Mouse (Mus musculus) monocyte, adult 2 months (primary cell): ENCODE results near the gene Egln2.

Source experiments
- DNase-seq, 2 experiments: peaks; one replicate each; pipeline ENCODE4 v3.0.0; 2022; ENCODE audit warnings: low spot score in 2 of 2, low read depth in 1 of 2

Egln2 gene

DNA sequence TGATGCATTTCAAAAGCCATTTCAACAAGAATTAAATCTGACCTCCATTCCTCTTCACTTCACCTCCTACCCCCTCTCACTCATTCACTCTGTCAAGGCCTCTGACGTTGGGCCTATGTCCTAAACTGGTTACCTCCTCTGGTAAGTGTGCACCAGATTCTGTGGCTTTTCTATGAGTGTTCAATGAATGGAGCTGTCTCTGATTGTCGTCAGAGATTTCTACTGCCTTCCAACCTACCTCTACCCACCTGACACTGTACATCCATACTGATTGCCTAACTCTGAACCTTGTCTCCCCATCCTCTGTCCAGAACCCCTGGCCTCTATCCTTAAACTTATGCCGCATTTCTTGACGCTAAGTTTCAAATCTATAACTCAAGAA lies 11.3 kb upstream of the Egln2 start:
- DNase-seq, result no peak

- DNase-seq, result no peak
Measured at GRCm38 (mm10) chr7:27174896-27175295, 8.3 kb upstream of the Egln2 start.

DNA sequence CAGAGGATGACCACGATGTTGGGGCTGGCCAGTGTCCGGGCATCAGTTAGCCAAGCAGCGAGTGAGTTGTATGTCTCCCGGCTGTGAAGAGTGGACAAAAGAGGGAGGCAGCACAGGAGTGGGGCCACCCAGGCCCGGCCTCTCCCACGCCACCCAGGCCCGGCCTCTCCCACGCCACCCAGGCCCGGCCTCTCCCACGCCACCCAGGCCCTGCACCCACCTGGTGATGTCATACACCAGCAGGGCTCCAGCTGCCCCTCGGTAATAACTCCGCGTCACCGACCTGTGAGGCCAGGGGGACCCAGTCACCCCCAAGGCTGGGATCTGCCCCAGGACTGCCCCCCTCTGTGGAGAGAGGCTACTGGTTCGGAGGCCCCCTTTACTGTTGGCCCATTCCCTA lies 7.9 kb upstream of the Egln2 start:
- no peak for DNase-seq

GRCm38 (mm10) chr7:27170981-27171380 lies 4.4 kb upstream of the Egln2 start:
- no peak for DNase-seq

GRCm38 (mm10) chr7:27168371-27168770 lies 1.8 kb upstream of the Egln2 start:
- no peak for DNase-seq

- DNase-seq, result no peak
Measured at GRCm38 (mm10) chr7:27167475-27168094, 983 bp upstream of the Egln2 start.

DNA sequence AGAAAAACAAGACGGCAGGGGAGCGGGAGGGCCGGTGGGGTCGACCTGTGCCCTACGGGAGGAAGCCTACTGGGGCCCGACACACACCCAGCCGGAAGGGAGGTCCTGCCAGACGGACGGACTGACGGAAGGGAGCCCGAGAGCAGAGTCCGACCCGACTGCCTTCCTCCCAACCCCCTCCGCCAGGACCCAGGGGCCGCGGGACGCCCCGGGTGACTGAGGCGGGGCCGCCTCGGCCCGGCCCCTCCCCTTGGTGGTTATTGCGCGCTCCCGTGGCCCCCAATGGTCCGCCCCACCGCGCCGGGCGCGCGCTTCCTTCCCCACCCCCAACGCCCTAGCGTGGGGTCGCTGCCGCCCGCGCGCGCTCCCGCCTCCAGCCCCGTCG lies 381 bp downstream of the Egln2 start:
- DNase-seq, result peak; percentile 40 to 65

DNA sequence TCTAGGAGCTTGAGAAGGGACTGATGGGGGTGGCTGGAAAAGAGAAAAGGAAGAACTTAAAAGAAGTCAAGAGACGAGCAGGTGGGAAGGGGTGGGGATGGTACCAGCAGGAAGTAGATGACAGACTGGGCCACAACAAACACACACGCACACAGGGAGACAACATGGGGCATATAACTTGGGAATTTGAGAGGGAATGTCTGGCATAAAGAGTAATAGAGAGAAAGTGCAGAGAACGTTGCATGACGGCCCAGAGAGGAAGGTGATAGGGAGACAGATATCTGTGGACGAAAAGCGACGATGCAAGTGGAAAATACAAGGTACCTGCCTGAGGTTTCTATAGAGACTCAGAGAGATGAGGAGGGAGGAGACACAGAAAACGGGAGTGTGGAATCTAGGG lies 906 bp downstream of the Egln2 start:
- DNase-seq, result no peak

- DNase-seq, result no peak
Measured at GRCm38 (mm10) chr7:27165007-27165655, 1.5 kb downstream of the Egln2 start.

- no peak for DNase-seq
Measured at GRCm38 (mm10) chr7:27164112-27164947, 2.3 kb downstream of the Egln2 start.

DNA sequence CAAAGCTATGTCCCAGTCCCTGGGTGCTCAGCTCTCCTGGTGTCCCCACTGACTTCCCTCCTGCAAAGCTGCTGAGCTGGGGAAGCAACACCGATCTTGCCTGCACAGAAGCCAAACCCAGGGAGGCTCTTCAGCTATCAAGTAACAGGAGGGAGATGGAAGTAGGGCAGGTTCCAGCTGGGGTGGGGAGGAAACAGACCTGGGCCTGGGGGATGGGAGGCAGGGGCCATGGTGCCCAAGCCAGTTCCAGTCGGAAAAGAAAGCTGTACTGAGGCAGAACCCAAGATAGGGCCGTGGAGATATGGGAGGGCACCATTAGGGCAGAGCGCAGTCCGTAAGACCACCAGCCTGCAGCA lies 3.2 kb downstream of the Egln2 start:
- no peak for DNase-seq

- no peak for DNase-seq
Measured at GRCm38 (mm10) chr7:27162780-27163449, 3.7 kb downstream of the Egln2 start.

GRCm38 (mm10) chr7:27161744-27162143 lies 4.9 kb downstream of the Egln2 start:
- DNase-seq, result no peak

GRCm38 (mm10) chr7:27160921-27161320 lies 5.7 kb downstream of the Egln2 start:
- DNase-seq, result no peak

- peak; percentile 48 to 73 for DNase-seq
Measured at GRCm38 (mm10) chr7:27159882-27160281, 6.7 kb downstream of the Egln2 start.

DNA sequence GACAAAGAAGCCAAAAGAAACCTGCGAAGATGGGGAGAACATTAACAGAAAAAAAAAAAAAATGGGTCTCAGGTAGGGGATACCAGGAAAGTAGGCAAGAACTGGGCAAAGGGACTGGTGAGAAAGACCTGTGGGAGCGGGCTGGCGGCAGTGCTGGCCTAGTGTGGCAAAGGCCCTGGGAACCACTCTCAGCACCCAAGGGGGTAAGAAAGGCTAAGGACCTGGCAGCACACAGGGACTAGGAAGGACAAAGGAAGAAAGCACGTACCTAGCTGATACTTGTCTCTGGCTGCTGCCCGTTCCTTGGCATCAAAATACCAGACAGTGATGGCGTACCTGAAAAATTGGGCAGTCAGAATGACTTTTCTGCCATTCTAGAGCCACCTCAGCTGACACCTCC lies 7.3 kb downstream of the Egln2 start:
- DNase-seq, result no peak

- no peak for DNase-seq
Measured at GRCm38 (mm10) chr7:27158171-27158570, 8.4 kb downstream of the Egln2 start.

GRCm38 (mm10) chr7:27156005-27156404 lies 10.6 kb downstream of the Egln2 start:
- no peak for DNase-seq

DNA sequence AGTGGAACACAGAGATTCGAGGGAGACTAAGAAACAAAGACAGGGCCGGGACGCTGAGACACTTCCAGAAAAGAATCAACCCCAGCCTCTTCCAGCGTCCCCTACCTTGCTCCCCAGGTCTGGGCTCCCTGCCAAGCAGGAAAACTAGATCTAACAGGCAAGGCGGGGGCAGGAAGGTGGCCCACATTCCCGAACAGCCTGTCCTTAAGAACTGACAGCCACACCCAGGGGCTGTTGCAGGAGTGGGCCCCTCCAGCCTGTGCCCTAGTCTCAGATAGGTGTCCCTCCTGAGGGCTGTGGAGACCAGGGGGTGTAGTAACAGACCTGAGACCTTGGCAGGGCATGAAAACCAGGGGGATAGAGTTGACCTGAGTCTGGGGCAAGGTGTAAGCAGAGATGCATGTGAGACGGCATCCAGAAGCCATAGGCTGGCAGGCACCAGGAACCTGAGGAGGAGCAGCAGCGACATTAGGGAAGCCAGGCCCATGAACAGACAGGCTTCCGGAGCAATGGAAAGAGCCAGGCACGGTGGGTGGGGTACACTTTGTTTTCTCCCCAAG lies 13.3 kb downstream of the Egln2 start, which contains the start of gene Cyp2t4:
Gene Cyp2t4, plus strand, starts transcription at position 510 of the 560 bp plus-strand sequence.
- DNase-seq, result no peak

DNA sequence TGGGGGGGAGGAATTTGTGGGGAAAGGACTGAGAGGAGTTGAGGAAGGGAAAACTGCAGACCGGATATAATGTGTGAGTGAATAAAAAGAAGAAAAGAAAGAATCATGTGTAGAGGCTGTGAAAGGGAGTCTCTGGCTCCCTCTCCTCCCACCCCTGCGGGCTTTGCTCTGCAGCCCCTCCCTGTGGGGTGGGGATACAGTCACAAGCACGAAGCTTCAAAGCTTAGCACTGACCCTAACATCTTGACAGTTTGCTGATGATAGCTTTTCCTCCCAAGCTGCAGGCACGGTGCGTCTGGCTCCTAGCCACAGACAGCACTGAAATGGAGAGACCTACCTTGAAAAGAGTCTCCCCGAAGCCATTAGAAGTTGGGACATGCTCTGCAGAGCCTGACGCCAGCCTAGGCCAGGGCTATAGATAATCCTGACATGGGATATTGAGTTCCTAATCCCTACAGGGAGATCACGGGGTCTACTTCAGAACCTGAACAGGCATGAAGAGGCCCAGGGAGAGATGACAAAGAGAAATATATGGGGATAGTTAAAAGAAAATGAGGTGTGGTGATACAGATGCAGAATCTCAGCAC lies 30.1 kb downstream of the Egln2 start:
- no peak for DNase-seq

DNA sequence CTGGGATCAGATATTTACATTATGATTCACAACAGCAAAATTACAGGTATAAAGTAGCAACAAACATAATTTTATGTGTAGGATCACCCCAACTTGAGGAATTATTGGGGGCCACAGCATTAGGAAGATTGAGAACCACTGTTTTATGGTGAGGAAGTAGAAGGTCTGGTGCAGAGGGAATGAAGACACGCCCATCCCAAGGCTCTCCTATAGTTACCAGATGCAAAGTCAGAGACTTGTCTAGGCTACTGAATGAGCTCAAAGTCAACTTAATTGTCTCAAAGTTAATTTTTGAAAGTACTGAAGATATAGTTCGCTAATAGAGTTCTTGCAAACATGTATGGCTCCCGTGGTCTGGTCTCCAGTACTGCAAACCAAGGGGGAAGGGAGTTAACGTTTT lies 32.8 kb downstream of the Egln2 start:
- no peak for DNase-seq
